21 mouse cellular contexts compared by ENCODE assay signal in genomic region chr6:66958466-66959235, GRCm38 (mm10).
"Had no signal": no experiment of that assay in that cellular context is flagged by ENCODE, and none has a peak within 500 bp of the region (broad histone marks: within the 10 kb centered on the region; RNA-seq: fewer than 3 reads in every experiment).

No protein-coding gene starts in this region.

- H3K27ac ChIP-seq: kidney, embryonic 15.5 days; limb, embryonic 12.5 days; limb, embryonic 15.5 days; liver, embryonic 12.5 days; liver, embryonic 15.5 days; midbrain, embryonic 10.5 days; midbrain, embryonic 13.5 days had no signal

- H3K4me2 ChIP-seq: kidney, embryonic 15.5 days; limb, embryonic 12.5 days; limb, embryonic 15.5 days; liver, embryonic 12.5 days; liver, embryonic 15.5 days; midbrain, embryonic 13.5 days had no signal

- H3K27me3 ChIP-seq: kidney, embryonic 15.5 days; limb, embryonic 12.5 days; limb, embryonic 15.5 days; liver, embryonic 12.5 days; liver, embryonic 15.5 days; megakaryocyte, embryonic 14.5 days; midbrain, embryonic 13.5 days had no signal

- H3K9me3 ChIP-seq: kidney, embryonic 15.5 days; limb, embryonic 12.5 days; limb, embryonic 15.5 days; liver, embryonic 12.5 days; liver, embryonic 15.5 days; megakaryocyte, embryonic 14.5 days; midbrain, embryonic 10.5 days; midbrain, embryonic 13.5 days had no signal

- DNase-seq: kidney, adult 8-10 months; kidney, postnatal 10 days; kidney, postnatal 36 days; left cerebral cortex, postnatal 4 days; lung, adult 2 months; lung, postnatal 14 days; lung, postnatal 4 days; right cerebral cortex, adult 18-20 months; right cerebral cortex, postnatal 14 days; spleen, adult 18-20 months; thymus, adult 18-20 months; thymus, postnatal 36 days had no signal

- ATAC-seq: liver, embryonic 12.5 days; midbrain, embryonic 13.5 days; midbrain, embryonic 16.5 days had no signal

- H3K36me3 ChIP-seq: limb, embryonic 12.5 days; limb, embryonic 15.5 days; liver, embryonic 12.5 days; liver, embryonic 15.5 days; midbrain, embryonic 10.5 days; midbrain, embryonic 13.5 days had no signal

- H3K4me1 ChIP-seq: midbrain, embryonic 10.5 days had no signal

- H3K9ac ChIP-seq: kidney, embryonic 15.5 days; limb, embryonic 12.5 days; limb, embryonic 15.5 days; liver, embryonic 12.5 days; liver, embryonic 15.5 days; midbrain, embryonic 13.5 days had no signal

- H3K4me3 ChIP-seq: kidney, embryonic 15.5 days; limb, embryonic 12.5 days; limb, embryonic 15.5 days; liver, embryonic 12.5 days; liver, embryonic 15.5 days; megakaryocyte, embryonic 14.5 days; midbrain, embryonic 10.5 days; midbrain, embryonic 13.5 days had no signal
